Mouse (Mus musculus): Measurements from ENCODE around the gene Slc35f1.
"Not testable (repeated sequence)": the region's sequence is repeated elsewhere in the genome, so short reads cannot be mapped to it uniquely, and the experiment has no call there.

The Slc35f1 gene

DNA sequence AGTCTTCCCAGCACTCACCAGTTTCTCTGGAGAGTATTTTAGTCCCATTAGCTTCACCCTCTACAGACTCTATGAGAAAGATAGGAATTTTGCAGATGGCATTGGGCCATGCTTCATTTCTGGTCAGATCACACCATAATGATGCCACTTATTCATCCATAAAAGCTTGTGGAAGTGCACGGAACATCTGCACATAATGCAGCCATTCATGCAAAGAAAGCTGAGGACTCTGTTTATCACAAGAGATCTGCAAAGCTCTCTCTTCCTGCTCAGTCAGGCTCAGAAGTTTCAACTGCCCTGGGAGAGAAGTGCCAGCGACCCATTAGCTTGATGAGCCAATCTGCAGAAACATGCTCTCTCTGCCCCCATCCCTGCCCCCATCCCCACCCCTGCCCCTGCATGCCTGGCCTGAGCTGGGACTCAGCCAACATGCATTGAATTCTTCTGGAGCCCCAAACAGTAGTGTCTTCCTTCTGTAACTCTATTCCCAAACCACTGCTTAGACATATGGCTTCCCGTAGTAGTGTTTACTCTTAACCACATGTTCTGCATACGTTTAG is 89.7 kb downstream of the Slc35f1 start:
- DNase-seq (ENCODE audit: low read depth, low spot score), result no peak

GRCm38 (mm10) chr10:52787075-52787474 is 96.7 kb downstream of the Slc35f1 start:
- no peak for DNase-seq (ENCODE audit: low read depth, low spot score)

GRCm38 (mm10) chr10:52791560-52791959 is 101.2 kb downstream of the Slc35f1 start:
- no peak for DNase-seq (ENCODE audit: low read depth, low spot score)

- DNase-seq (ENCODE audit: low read depth, low spot score), result no peak
These were observed 107.1 kb downstream of the Slc35f1 start for GRCm38 (mm10) chr10:52797454-52797853.

GRCm38 (mm10) chr10:52807808-52808207 is 117.5 kb downstream of the Slc35f1 start:
- DNase-seq (ENCODE audit: low read depth, low spot score), result no peak

GRCm38 (mm10) chr10:52812861-52813260 is 122.5 kb downstream of the Slc35f1 start:
- DNase-seq (ENCODE audit: low read depth, low spot score), result no peak

GRCm38 (mm10) chr10:52814358-52814757 is 124.0 kb downstream of the Slc35f1 start:
- no peak for DNase-seq (ENCODE audit: low read depth, low spot score)

DNA sequence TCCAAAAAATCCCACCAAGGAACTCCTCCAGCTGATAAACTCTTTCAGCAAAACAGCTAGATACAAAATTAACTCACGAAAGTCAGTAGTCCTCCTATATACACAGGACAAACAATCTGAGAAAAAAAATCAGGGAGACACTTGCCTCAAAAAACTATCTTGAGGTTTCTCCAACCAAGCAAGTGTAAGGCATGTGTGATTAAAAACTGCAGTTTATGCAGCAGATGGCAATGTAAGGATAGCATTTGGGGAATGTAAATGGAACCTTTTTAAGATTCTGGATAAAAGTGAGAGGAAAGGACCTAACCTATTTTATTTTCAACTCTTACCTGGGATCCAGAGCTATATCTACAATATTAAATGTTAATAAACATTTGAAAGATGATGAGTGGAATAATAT is 129.3 kb downstream of the Slc35f1 start:
- no peak for DNase-seq (ENCODE audit: low read depth, low spot score)

DNA sequence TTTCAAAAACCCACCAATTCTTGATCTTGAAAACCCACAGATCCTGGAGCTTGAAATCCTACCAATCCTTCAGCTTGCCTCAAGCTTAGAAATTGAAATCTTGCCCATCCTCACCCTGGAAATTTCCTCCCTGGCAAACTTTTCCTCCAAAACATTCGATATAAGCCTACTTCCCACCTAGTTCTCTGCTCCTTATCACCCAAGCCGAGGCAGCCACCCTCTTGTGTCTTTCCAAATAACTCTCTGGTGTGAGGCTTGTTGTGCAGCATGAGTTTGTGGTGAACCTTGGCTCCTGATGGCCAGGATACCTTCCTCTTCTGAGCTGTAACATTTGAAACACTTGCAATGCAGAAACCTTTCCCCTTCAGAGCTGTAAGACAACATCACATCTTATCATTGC is 132.6 kb downstream of the Slc35f1 start:
- no peak for DNase-seq (ENCODE audit: low read depth, low spot score)

- no peak for DNase-seq (ENCODE audit: low read depth, low spot score)
These were observed 135.4 kb downstream of the Slc35f1 start for GRCm38 (mm10) chr10:52825746-52826145.

- DNase-seq (ENCODE audit: low read depth, low spot score), result no peak
These were observed 150.5 kb downstream of the Slc35f1 start for GRCm38 (mm10) chr10:52840819-52841218.

DNA sequence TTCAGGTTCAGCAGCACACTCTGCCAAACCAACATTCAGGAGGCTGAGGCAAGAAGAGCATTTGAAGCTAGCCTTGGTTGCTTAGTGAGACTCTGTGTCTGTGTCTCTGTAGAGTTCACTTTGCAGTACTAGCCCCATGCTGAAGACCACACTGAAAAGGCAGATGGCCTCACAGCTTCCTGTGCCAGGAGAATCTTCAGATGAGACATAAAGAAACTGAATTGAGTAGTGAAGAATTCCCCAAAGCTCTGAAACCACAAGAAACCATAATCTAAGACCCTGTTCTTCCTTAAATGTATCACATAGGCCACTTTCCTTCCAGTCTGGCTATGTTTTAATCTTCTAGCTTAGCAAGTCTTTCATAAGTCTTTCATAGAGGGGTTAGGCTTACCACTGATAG is 161.7 kb downstream of the Slc35f1 start:
- DNase-seq (ENCODE audit: low read depth, low spot score), result no peak

GRCm38 (mm10) chr10:52860851-52861250 is 170.5 kb downstream of the Slc35f1 start:
- no peak for DNase-seq (ENCODE audit: low read depth, low spot score)

DNA sequence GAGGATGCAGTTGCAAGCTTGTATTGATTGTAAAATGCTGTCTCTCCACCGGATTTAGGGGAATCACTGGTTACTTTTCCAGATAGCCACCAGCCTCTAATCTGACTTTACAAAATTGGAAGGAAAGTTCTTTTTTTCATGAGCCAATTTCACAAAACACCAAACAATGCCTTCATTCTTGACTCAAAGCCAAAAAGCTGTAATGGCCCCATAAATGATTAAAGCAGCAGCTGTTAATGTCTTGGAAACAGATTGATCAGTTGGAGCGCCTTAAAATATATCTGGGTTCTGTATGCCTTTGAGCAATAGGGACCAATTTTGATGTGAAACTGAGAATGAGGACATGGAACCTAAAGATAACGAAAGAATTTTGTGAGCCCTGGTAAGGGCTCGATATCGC is 174.6 kb downstream of the Slc35f1 start:
- no peak for DNase-seq (ENCODE audit: low read depth, low spot score)

- no peak for DNase-seq (ENCODE audit: low read depth, low spot score)
These were observed 180.8 kb downstream of the Slc35f1 start for GRCm38 (mm10) chr10:52871110-52871509.

DNA sequence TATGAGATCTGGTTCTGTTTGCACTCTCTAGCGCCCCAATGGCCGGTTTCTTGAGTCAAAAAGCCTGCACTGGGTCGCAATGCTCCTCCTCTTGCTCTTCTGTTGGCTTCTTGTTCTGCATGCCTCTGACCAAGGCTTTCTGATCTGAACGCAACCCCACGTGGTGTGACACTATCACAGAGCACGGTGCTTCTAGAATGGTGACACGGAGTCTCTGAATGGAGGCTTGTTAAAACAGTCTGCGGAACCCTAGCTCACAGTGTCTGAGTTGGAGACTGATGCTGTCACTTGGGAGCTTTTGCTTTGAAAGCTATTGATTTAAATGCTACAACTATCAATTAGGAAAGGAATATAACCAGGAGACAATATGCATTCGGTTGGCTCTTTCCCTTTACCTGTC is 183.8 kb downstream of the Slc35f1 start:
- no peak for DNase-seq (ENCODE audit: low read depth, low spot score)

- no peak for DNase-seq (ENCODE audit: low read depth, low spot score)
These were observed 184.4 kb downstream of the Slc35f1 start for GRCm38 (mm10) chr10:52874712-52875111.

DNA sequence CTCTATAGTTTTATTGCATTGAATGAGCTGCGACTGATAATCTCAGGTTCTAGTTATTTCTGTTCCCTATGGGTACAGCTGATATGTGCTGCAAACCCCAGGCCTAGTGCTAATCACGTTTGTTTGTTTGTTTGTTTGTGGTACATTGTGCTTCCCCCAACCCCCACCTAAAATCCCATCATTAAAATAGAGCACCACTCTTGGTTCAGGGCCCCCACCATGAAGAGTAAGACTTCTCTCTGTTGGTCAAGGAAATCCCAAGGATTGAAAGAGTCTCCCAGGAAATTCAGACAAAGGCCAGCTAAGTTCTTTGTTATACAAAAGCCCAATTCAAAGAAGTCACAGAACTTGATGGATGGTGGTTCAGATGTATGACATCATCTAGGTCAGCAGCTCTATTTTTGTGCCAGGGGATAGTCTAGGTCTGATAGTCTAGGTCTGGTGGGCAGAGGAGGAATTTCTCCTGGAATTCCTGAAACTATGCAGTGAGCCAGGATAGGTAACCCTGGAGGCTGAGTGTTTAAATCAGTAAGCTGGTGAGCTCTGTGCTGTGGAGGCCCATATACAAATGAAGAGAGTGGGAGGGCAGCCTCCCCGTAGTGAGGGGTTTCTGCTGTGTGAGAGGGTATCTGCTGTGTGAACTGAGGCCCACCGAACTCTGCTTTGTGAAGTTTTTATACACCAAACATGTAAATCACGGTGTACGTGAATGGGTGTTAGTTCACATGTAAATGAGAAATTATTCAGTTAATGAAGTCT is 187.1 kb downstream of the Slc35f1 start:
- no peak for DNase-seq (ENCODE audit: low read depth, low spot score)

GRCm38 (mm10) chr10:52878093-52878801 is 187.9 kb downstream of the Slc35f1 start:
- no peak for DNase-seq (ENCODE audit: low read depth, low spot score)

GRCm38 (mm10) chr10:52896724-52897123 is 206.4 kb downstream of the Slc35f1 start:
- DNase-seq (ENCODE audit: low read depth, low spot score), result not testable (repeated sequence)

GRCm38 (mm10) chr10:52904914-52905313 is 214.6 kb downstream of the Slc35f1 start:
- DNase-seq (ENCODE audit: low read depth, low spot score), result no peak

DNA sequence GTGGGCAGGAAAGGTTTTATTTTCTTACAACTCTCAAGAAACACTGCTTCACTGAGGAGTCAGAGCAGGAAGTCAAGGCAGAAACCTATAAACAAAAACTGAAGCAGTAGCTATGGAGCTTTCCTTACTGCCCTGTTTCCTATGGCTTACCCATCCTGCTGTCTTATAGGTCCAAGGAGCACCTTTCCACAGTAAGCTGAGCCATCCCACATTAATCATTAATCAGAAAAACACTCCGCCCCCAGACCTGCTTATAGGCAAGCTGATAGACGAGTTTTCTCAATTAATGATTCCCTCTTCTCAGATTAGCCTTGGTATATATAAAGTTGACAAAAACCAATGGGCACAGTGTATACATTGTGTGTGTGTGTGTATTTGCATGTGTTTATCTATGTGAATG is 221.4 kb downstream of the Slc35f1 start:
- no peak for DNase-seq (ENCODE audit: low read depth, low spot score)

GRCm38 (mm10) chr10:52918715-52919114 is 228.4 kb downstream of the Slc35f1 start:
- DNase-seq (ENCODE audit: low read depth, low spot score), result no peak

All from WW6 (cell line).